18 mouse cellular contexts compared by ENCODE assay signal in the genomic region with DNA sequence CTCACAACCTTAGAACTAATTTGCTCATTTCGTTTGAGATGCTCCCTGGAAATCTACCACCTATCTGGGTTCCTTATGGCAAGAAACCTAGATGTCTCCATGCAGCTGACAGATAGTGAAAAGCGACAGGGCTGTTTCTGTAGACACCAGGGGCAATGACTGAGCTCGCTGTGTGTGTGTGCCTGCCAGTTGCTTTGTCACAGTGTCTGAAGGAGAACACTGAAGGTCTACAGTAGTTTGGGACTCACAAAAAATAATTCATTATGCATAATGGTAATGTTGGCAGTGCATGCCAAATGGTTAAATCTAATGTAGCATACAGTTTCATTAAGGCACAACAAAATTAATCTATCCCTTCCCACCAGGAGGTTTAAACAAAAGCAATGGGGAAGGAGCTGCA.
A peak's percentile ranks its signal among the peaks of the same experiment; 100 is the strongest.
DNase-seq lines count a peak whose midpoint lies in the region; ATAC-seq and TF ChIP-seq lines count a peak whose summit lies in the region.
"Had no signal": no experiment of that assay in that cellular context is flagged by ENCODE, and none has a peak within 500 bp of the region (broad histone marks: within the 10 kb centered on the region; RNA-seq: fewer than 3 reads in every experiment).

No protein-coding gene starts in this region.

- DNase-seq in forebrain, embryonic 14.5 days (ENCODE audit: low spot score): peak; percentile 39
- DNase-seq in forebrain, postnatal 0 days: no peak
- peak; percentile 66 for DNase-seq in brain, embryonic 14.5 days (ENCODE audit: low read depth)
- no peak for DNase-seq in B cell, adult 2 months
- DNase-seq: adrenal gland, postnatal 10 days; cerebellum, adult 18-20 months; cerebellum, adult 9-11 months; cerebellum, postnatal 36 days; gastrocnemius, postnatal 14 days; heart, adult 2 months; heart, postnatal 14 days; kidney, adult 11 months had no signal

- no peaks in the 10 kb centered on the region for H3K9me3 ChIP-seq in forebrain, embryonic 14.5 days (replicated peaks; ENCODE audit: control insufficient read depth, low read length)
- H3K9me3 ChIP-seq in forebrain, postnatal 0 days (ENCODE audit: low read length): no peaks in the 10 kb centered on the region
- no peaks in the 10 kb centered on the region for H3K9me3 ChIP-seq in hindbrain, embryonic 15.5 days
- no peaks in the 10 kb centered on the region for H3K9me3 ChIP-seq in hindbrain, embryonic 12.5 days (replicated peaks)
- no peaks in the 10 kb centered on the region for H3K9me3 ChIP-seq in neural tube, embryonic 15.5 days (replicated peaks)
- H3K9me3 ChIP-seq: forebrain, embryonic 15.5 days; heart, embryonic 15.5 days had no signal

- H3K27me3 ChIP-seq in forebrain, embryonic 14.5 days (replicated peaks; ENCODE audit: control insufficient read depth, insufficient read depth, low read length): no peaks in the 10 kb centered on the region; the same call in 1 of the 2 replicates
- H3K27me3 ChIP-seq in forebrain, postnatal 0 days (ENCODE audit: insufficient read depth, low read length): no peaks in the 10 kb centered on the region
- H3K27me3 ChIP-seq in hindbrain, embryonic 15.5 days: no peaks in the 10 kb centered on the region
- H3K27me3 ChIP-seq in hindbrain, embryonic 12.5 days: no peaks in the 10 kb centered on the region
- 0 out of 2 replicates have a peak, but pooled peaks cover 5% of the 10 kb centered on the region for H3K27me3 ChIP-seq in neural tube, embryonic 15.5 days (replicated peaks)
- H3K27me3 ChIP-seq: forebrain, embryonic 15.5 days had no signal

- TF ChIP-seq CTCF in forebrain, postnatal 0 days (IDR thresholded peaks at IDR 0.05; ENCODE audit: low read depth): no peak
- TF ChIP-seq CTCF in brain, embryonic 14.5 days (IDR thresholded peaks at IDR 0.05; ENCODE audit: borderline replicate concordance, extremely low read depth, insufficient read depth, insufficient read length): no peak

- no peaks in the 10 kb centered on the region for H3K36me3 ChIP-seq in forebrain, embryonic 14.5 days (ENCODE audit: control insufficient read depth, insufficient read depth, low read length)
- H3K36me3 ChIP-seq in forebrain, postnatal 0 days (ENCODE audit: insufficient read depth): no peaks in the 10 kb centered on the region
- H3K36me3 ChIP-seq in hindbrain, embryonic 15.5 days: no peaks in the 10 kb centered on the region
- H3K36me3 ChIP-seq in hindbrain, embryonic 12.5 days: no peaks in the 10 kb centered on the region
- no peaks in the 10 kb centered on the region for H3K36me3 ChIP-seq in neural tube, embryonic 15.5 days
- H3K36me3 ChIP-seq: forebrain, embryonic 15.5 days; heart, embryonic 15.5 days had no signal

- H3K9ac ChIP-seq in forebrain, embryonic 14.5 days (ENCODE audit: low read length): no peak overlapping the region
- no peak overlapping the region for H3K9ac ChIP-seq in forebrain, postnatal 0 days
- H3K9ac ChIP-seq in hindbrain, embryonic 15.5 days: no peak overlapping the region
- H3K9ac ChIP-seq in hindbrain, embryonic 12.5 days: no peak overlapping the region
- no peak overlapping the region for H3K9ac ChIP-seq in neural tube, embryonic 15.5 days (replicated peaks)
- H3K9ac ChIP-seq: forebrain, embryonic 15.5 days; heart, embryonic 15.5 days had no signal

- no peak overlapping the region for H3K4me2 ChIP-seq in forebrain, embryonic 14.5 days (ENCODE audit: low read length)
- no peak overlapping the region for H3K4me2 ChIP-seq in forebrain, postnatal 0 days (ENCODE audit: low read depth)
- H3K4me2 ChIP-seq in hindbrain, embryonic 15.5 days: no peak overlapping the region
- no peak overlapping the region for H3K4me2 ChIP-seq in hindbrain, embryonic 12.5 days (replicated peaks)
- H3K4me2 ChIP-seq in neural tube, embryonic 15.5 days: no peak overlapping the region
- H3K4me2 ChIP-seq: forebrain, embryonic 15.5 days; heart, embryonic 11.5 days; heart, embryonic 15.5 days had no signal

- 45% methylated on average over 3 of the region's 3 CpGs for WGBS in forebrain, embryonic 14.5 days
- 43% methylated on average over 3 of the region's 3 CpGs for WGBS in forebrain, postnatal 0 days
- 39% methylated on average over 3 of the region's 3 CpGs for WGBS in hindbrain, embryonic 15.5 days
- 71% methylated on average over 3 of the region's 3 CpGs for WGBS in hindbrain, embryonic 12.5 days
- WGBS in neural tube, embryonic 15.5 days: 57% methylated on average over 3 of the region's 3 CpGs

- no peak overlapping the region for H3K27ac ChIP-seq in forebrain, embryonic 14.5 days (ENCODE audit: low read depth, low read length)
- no peak overlapping the region for H3K27ac ChIP-seq in forebrain, postnatal 0 days (ENCODE audit: low read depth, low read length)
- no peak overlapping the region for H3K27ac ChIP-seq in hindbrain, embryonic 15.5 days (replicated peaks)
- H3K27ac ChIP-seq in hindbrain, embryonic 12.5 days: no peak overlapping the region
- no peak overlapping the region for H3K27ac ChIP-seq in neural tube, embryonic 15.5 days (replicated peaks)
- H3K27ac ChIP-seq: forebrain, embryonic 15.5 days; heart, adult 2 months; heart, embryonic 15.5 days had no signal

- H3K4me1 ChIP-seq in forebrain, embryonic 14.5 days (ENCODE audit: control insufficient read depth, insufficient read depth, low read length): peaks cover 8% of the 10 kb centered on the region
- H3K4me1 ChIP-seq in forebrain, postnatal 0 days (ENCODE audit: insufficient read depth): peaks cover 5% of the 10 kb centered on the region
- H3K4me1 ChIP-seq in hindbrain, embryonic 15.5 days (replicated peaks): peaks cover 19% of the 10 kb centered on the region
- peaks cover 6% of the 10 kb centered on the region; the same call in 1 of the 2 replicates for H3K4me1 ChIP-seq in hindbrain, embryonic 12.5 days
- H3K4me1 ChIP-seq in neural tube, embryonic 15.5 days: peaks cover 17% of the 10 kb centered on the region

- no peak for TF ChIP-seq POLR2A in brain, embryonic 14.5 days (IDR thresholded peaks at IDR 0.05; ENCODE audit: borderline replicate concordance, extremely low read depth, insufficient read depth, insufficient read length, poor library complexity, severe bottlenecking)

- ATAC-seq in forebrain, embryonic 14.5 days: no peak
- no peak for ATAC-seq in forebrain, postnatal 0 days
- peak; percentile 39; the same call in 1 of the 2 replicates for ATAC-seq in hindbrain, embryonic 15.5 days (ENCODE audit: low FRiP score, low read depth)
- ATAC-seq in hindbrain, embryonic 12.5 days (ENCODE audit: low FRiP score): no peak
- peak; percentile 46; the same call in 1 of the 2 replicates for ATAC-seq in neural tube, embryonic 15.5 days (ENCODE audit: low FRiP score)
- ATAC-seq: forebrain, embryonic 15.5 days had no signal

- no peak overlapping the region for H3K4me3 ChIP-seq in forebrain, embryonic 14.5 days (ENCODE audit: low read depth, low read length)
- no peak overlapping the region for H3K4me3 ChIP-seq in forebrain, postnatal 0 days (ENCODE audit: low read depth, low read length)
- H3K4me3 ChIP-seq in hindbrain, embryonic 15.5 days: no peak overlapping the region
- H3K4me3 ChIP-seq in hindbrain, embryonic 12.5 days: no peak overlapping the region
- H3K4me3 ChIP-seq in neural tube, embryonic 15.5 days (replicated peaks): no peak overlapping the region
- H3K4me3 ChIP-seq: forebrain, embryonic 15.5 days; heart, adult 2 months; heart, embryonic 15.5 days had no signal

Comparison
In these comparisons a context has a peak if more than half of its experiments do, and no peak if none do; other contexts are left out.
1. ATAC-seq: peak in hindbrain, embryonic 15.5 days (single experiment) and neural tube, embryonic 15.5 days (single experiment); none in forebrain, embryonic 14.5 days (single experiment), forebrain, postnatal 0 days (single experiment) and hindbrain, embryonic 12.5 days (single experiment).
2. DNase-seq: peak in forebrain, embryonic 14.5 days (single experiment) and brain, embryonic 14.5 days (single experiment); none in forebrain, postnatal 0 days (single experiment) and B cell, adult 2 months (0 of 2).